Mouse (Mus musculus) C2C12 (cell line): ENCODE measurements around the gene Asic1. TPM values are rescaled to one million over a fixed set of nuclear protein-coding genes. Genes with fewer than 3 reads are reported as not detected.

ENCODE experiments used
- H3K27me3 ChIP-seq: one replicate; pipeline ENCODE4 v1.6.1; 2011; ENCODE audit not compliant: control insufficient read depth, insufficient read depth, insufficient read length
- H3K36me3 ChIP-seq: one replicate; pipeline ENCODE4 v1.6.1; 2011; ENCODE audit not compliant: control insufficient read depth, insufficient read depth
- H3K4me3 ChIP-seq: one replicate; pipeline ENCODE4 v1.5.1; 2011; ENCODE audit warnings: mild to moderate bottlenecking, control low read depth; ENCODE audit not compliant: poor library complexity, insufficient read depth, severe bottlenecking
- H3K79me2 ChIP-seq: one replicate; pipeline ENCODE4 v1.6.1; 2011; ENCODE audit not compliant: control insufficient read depth, insufficient read depth
- H3K79me3 ChIP-seq: one replicate; pipeline ENCODE4 v1.6.1; 2011; ENCODE audit warnings: low read depth, control low read depth
- H3ac ChIP-seq: one replicate; pipeline ENCODE3; 2011; ENCODE audit warnings: low read depth; ENCODE audit not compliant: control insufficient read depth, insufficient read length
- CEBPB ChIP-seq: IDR thresholded peaks from one replicate; pipeline ENCODE4 v1.6.1; 2011; ENCODE audit warnings: low read depth, mild to moderate bottlenecking, control low read depth, moderate library complexity
- CTCF ChIP-seq: IDR thresholded peaks from one replicate; pipeline ENCODE4 v1.5.1; 2011; ENCODE audit not compliant: control insufficient read depth, insufficient read depth, insufficient read length
- FOSL1 ChIP-seq: IDR thresholded peaks from one replicate; pipeline ENCODE4 v1.8.0; 2011; ENCODE audit warnings: mild to moderate bottlenecking, low read length; ENCODE audit not compliant: poor library complexity, insufficient read depth, severe bottlenecking
- MAX ChIP-seq: IDR thresholded peaks from one replicate; pipeline ENCODE4 v1.6.1; 2011; ENCODE audit warnings: mild to moderate bottlenecking, control low read depth
- MYOD1 ChIP-seq: IDR thresholded peaks from one replicate; pipeline ENCODE4 v1.6.1; 2011; ENCODE audit warnings: low read depth; ENCODE audit not compliant: control insufficient read depth, insufficient read length
- MYOG ChIP-seq: IDR thresholded peaks from one replicate; pipeline ENCODE4 v1.6.1; 2011; ENCODE audit not compliant: control insufficient read depth, insufficient read length; ENCODE audit errors: extremely low read depth
- USF1 ChIP-seq: IDR thresholded peaks from one replicate; pipeline ENCODE4 v1.6.1; 2011; ENCODE audit warnings: low read depth, mild to moderate bottlenecking, control low read depth, moderate library complexity
- polyA plus RNA-seq: library from polyadenylated mRNA; unstranded; fragments of >200 nt; fragmentation: generic; extraction: Trizol; gene quantifications from one replicate; pipeline ENCODE4 v1.2.1, GENCODE M21; 2012; ENCODE audit warnings: missing spikeins

Gene Asic1
- polyA plus RNA-seq, 1 experiment, result 2.2 TPM

DNA sequence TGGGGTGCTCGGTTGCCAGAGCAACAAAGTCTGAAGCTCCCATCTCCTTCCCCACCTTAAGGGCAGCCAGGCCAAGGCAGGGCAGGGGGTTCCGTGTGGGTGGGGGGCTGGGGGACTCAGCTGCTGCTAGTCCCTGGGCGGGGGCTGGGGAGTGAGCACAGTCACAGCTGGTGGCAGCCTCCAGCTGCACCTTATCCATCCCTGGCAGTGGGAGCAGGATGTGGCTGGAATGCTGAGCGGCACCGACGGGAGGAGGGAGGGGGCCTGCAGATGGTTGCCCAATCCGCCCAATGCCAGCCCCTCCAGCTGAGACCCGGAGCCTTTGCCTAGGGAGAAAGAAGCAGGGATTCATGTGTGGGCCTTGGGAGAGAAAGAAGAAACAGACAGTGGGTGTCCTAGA lies 6.9 kb downstream of the Asic1 start:
- H3K4me3 ChIP-seq, result no peak overlapping the region
- TF ChIP-seq MYOG, result no peak
- TF ChIP-seq CEBPB, result no peak
- TF ChIP-seq MYOD1, result no peak
- TF ChIP-seq MAX, result no peak
- TF ChIP-seq CTCF, result no peak
- TF ChIP-seq USF1, result no peak
- no peak for TF ChIP-seq FOSL1

GRCm38 (mm10) chr15:99678063-99678800 lies 8.1 kb downstream of the Asic1 start:
- TF ChIP-seq CTCF (no peak), CEBPB (no peak), USF1 (no peak), FOSL1 (no peak), MYOG (no peak), MAX (no peak)
- Histone ChIP-seq H3K36me3 (no peaks in the 10 kb centered on the region), H3K79me3 (no peaks in the 10 kb centered on the region), H3ac (no peak overlapping the region), H3K27me3 (peaks cover 15% of the 10 kb centered on the region), H3K4me3 (no peak overlapping the region), H3K79me2 (no peaks in the 10 kb centered on the region)

More for the DNA sequence above, 6.9 kb downstream of the Asic1 start:
- Histone ChIP-seq H3K79me3 (no peaks in the 10 kb centered on the region), H3ac (no peak overlapping the region), H3K27me3 (peaks cover 26% of the 10 kb centered on the region), H3K79me2 (no peaks in the 10 kb centered on the region), H3K36me3 (no peaks in the 10 kb centered on the region)

GRCm38 (mm10) chr15:99679008-99679407 lies 8.8 kb downstream of the Asic1 start:
- TF ChIP-seq MAX (no peak), CEBPB (no peak), MYOD1 (no peak), CTCF (no peak), MYOG (no peak), USF1 (no peak), FOSL1 (no peak)
- peaks cover 8% of the 10 kb centered on the region for H3K27me3 ChIP-seq
- no peak overlapping the region for H3ac ChIP-seq
- no peaks in the 10 kb centered on the region for H3K36me3 ChIP-seq
- no peak overlapping the region for H3K4me3 ChIP-seq
- H3K79me2 ChIP-seq, result no peaks in the 10 kb centered on the region
- no peaks in the 10 kb centered on the region for H3K79me3 ChIP-seq

GRCm38 (mm10) chr15:99682880-99683279 lies 12.7 kb downstream of the Asic1 start:
- Histone ChIP-seq H3K36me3 (no peaks in the 10 kb centered on the region), H3K4me3 (no peak overlapping the region), H3K79me3 (no peaks in the 10 kb centered on the region), H3ac (no peak overlapping the region), H3K27me3 (peaks cover 27% of the 10 kb centered on the region), H3K79me2 (no peaks in the 10 kb centered on the region)
- TF ChIP-seq MYOG, result no peak
- TF ChIP-seq FOSL1, result no peak
- peak; percentile 6 for TF ChIP-seq CTCF
- no peak for TF ChIP-seq CEBPB
- TF ChIP-seq MYOD1, result no peak

GRCm38 (mm10) chr15:99684156-99684555 lies 14.0 kb downstream of the Asic1 start:
- TF ChIP-seq USF1 (no peak), FOSL1 (no peak), MYOD1 (no peak), MYOG (no peak), MAX (no peak), CEBPB (no peak), CTCF (no peak)
- Histone ChIP-seq H3ac (no peak overlapping the region), H3K79me3 (no peaks in the 10 kb centered on the region), H3K4me3 (no peak overlapping the region), H3K79me2 (no peaks in the 10 kb centered on the region), H3K36me3 (no peaks in the 10 kb centered on the region), H3K27me3 (peaks cover 27% of the 10 kb centered on the region)
